Mouse (Mus musculus) erythroblast, embryonic 14.5 days (primary cell): Measurements from ENCODE around the gene Tbl1xr1. TPM values are rescaled to one million over a fixed set of nuclear protein-coding genes. Genes with fewer than 3 reads are reported as not detected.

Experiments used
- H3K27me3 ChIP-seq: 2 replicates; pipeline ENCODE4 v1.6.1; 2012; ENCODE audit warnings: inconsistent platforms; ENCODE audit not compliant: control insufficient read depth
- H3K36me3 ChIP-seq: 2 replicates; pipeline ENCODE4 v1.6.1; 2012; ENCODE audit warnings: mild to moderate bottlenecking, inconsistent platforms; ENCODE audit not compliant: control insufficient read depth
- H3K4me1 ChIP-seq: 2 replicates; pipeline ENCODE4 v1.6.1; 2012; ENCODE audit warnings: inconsistent platforms; ENCODE audit not compliant: control insufficient read depth
- H3K4me3 ChIP-seq: replicated peaks from 2 replicates; pipeline ENCODE3; 2012; ENCODE audit warnings: moderate library complexity, mild to moderate bottlenecking, inconsistent platforms
- H3K9me3 ChIP-seq: 2 replicates; pipeline ENCODE4 v1.6.1; 2012; ENCODE audit warnings: low read length, inconsistent platforms, mixed read lengths; ENCODE audit not compliant: control insufficient read depth
- GATA1 ChIP-seq: IDR thresholded peaks from 2 replicates; pipeline ENCODE4 v1.6.1; 2012; ENCODE audit warnings: low read length, inconsistent platforms, mixed read lengths
- TAL1 ChIP-seq: IDR thresholded peaks from 3 replicates; pipeline ENCODE4 v1.6.1; 2012; ENCODE audit warnings: low read length, inconsistent platforms, mixed read lengths
- polyA plus RNA-seq: library from polyadenylated mRNA; stranded (reverse); fragments of >175 nt; gene quantifications from 2 replicates; pipeline ENCODE4 v1.2.3, GENCODE M21; 2012

Tbl1xr1 gene
- polyA plus RNA-seq, 1 experiment = 0.53 TPM

- Histone ChIP-seq H3K9me3 (no peaks in the 10 kb centered on the region), H3K36me3 (peaks cover 4% of the 10 kb centered on the region; the same call in 1 of the 2 replicates), H3K27me3 (no peaks in the 10 kb centered on the region), H3K4me1 (no peaks in the 10 kb centered on the region), H3K4me3 (no peak overlapping the region)
- TF ChIP-seq GATA1 = no peak
- no peak for TF ChIP-seq TAL1
These were observed 31.6 kb downstream of the Tbl1xr1 start for GRCm38 (mm10) chr3:22108013-22108412.

GRCm38 (mm10) chr3:22109651-22110050 lies 33.2 kb downstream of the Tbl1xr1 start:
- H3K36me3 ChIP-seq = peaks cover 4% of the 10 kb centered on the region; the same call in 1 of the 2 replicates
- no peaks in the 10 kb centered on the region for H3K27me3 ChIP-seq
- H3K4me3 ChIP-seq = no peak overlapping the region
- TF ChIP-seq GATA1 = no peak
- TF ChIP-seq TAL1 = no peak
- H3K4me1 ChIP-seq = no peaks in the 10 kb centered on the region
- H3K9me3 ChIP-seq = no peaks in the 10 kb centered on the region

GRCm38 (mm10) chr3:22113773-22114172 lies 37.3 kb downstream of the Tbl1xr1 start:
- no peak overlapping the region for H3K4me3 ChIP-seq
- no peaks in the 10 kb centered on the region for H3K27me3 ChIP-seq
- no peaks in the 10 kb centered on the region; the same call in 1 of the 2 replicates for H3K36me3 ChIP-seq
- TF ChIP-seq GATA1 = no peak
- TF ChIP-seq TAL1 = no peak
- H3K9me3 ChIP-seq = no peaks in the 10 kb centered on the region
- 0 out of 2 replicates have a peak, but pooled peaks cover 2% of the 10 kb centered on the region for H3K4me1 ChIP-seq

- Histone ChIP-seq H3K4me3 (no peak overlapping the region), H3K36me3 (no peaks in the 10 kb centered on the region), H3K27me3 (no peaks in the 10 kb centered on the region), H3K9me3 (no peaks in the 10 kb centered on the region), H3K4me1 (peaks cover 2% of the 10 kb centered on the region; the same call in 1 of the 2 replicates)
- TF ChIP-seq TAL1 (no peak), GATA1 (no peak)
These were observed 38.8 kb downstream of the Tbl1xr1 start for GRCm38 (mm10) chr3:22115221-22115620.

- H3K27me3 ChIP-seq = no peaks in the 10 kb centered on the region
- no peaks in the 10 kb centered on the region for H3K36me3 ChIP-seq
- H3K4me3 ChIP-seq = no peak overlapping the region
- H3K4me1 ChIP-seq = peaks cover 2% of the 10 kb centered on the region; the same call in 1 of the 2 replicates
- no peaks in the 10 kb centered on the region for H3K9me3 ChIP-seq
- TF ChIP-seq GATA1 (no peak), TAL1 (no peak)
These were observed 39.2 kb downstream of the Tbl1xr1 start for GRCm38 (mm10) chr3:22115678-22116077.

- peaks cover 2% of the 10 kb centered on the region; the same call in 1 of the 2 replicates for H3K4me1 ChIP-seq
- no peaks in the 10 kb centered on the region for H3K9me3 ChIP-seq
- H3K4me3 ChIP-seq = no peak overlapping the region
- no peaks in the 10 kb centered on the region for H3K36me3 ChIP-seq
- no peak for TF ChIP-seq TAL1
- H3K27me3 ChIP-seq = no peaks in the 10 kb centered on the region
These were observed 39.7 kb downstream of the Tbl1xr1 start for GRCm38 (mm10) chr3:22116188-22116587.

GRCm38 (mm10) chr3:22121741-22122140 lies 45.3 kb downstream of the Tbl1xr1 start:
- Histone ChIP-seq H3K4me3 (no peak overlapping the region), H3K27me3 (no peaks in the 10 kb centered on the region), H3K9me3 (no peaks in the 10 kb centered on the region), H3K4me1 (peaks cover 14% of the 10 kb centered on the region), H3K36me3 (no peaks in the 10 kb centered on the region)
- no peak for TF ChIP-seq GATA1
- no peak for TF ChIP-seq TAL1

- peaks cover 14% of the 10 kb centered on the region for H3K4me1 ChIP-seq
- no peaks in the 10 kb centered on the region for H3K9me3 ChIP-seq
- H3K27me3 ChIP-seq = no peaks in the 10 kb centered on the region
- TF ChIP-seq GATA1 (no peak), TAL1 (no peak)
- H3K36me3 ChIP-seq = no peaks in the 10 kb centered on the region
- H3K4me3 ChIP-seq = no peak overlapping the region
These were observed 46.7 kb downstream of the Tbl1xr1 start for GRCm38 (mm10) chr3:22123145-22123544.

- peaks cover 15% of the 10 kb centered on the region for H3K4me1 ChIP-seq
- no peak for TF ChIP-seq TAL1
- TF ChIP-seq GATA1 = no peak
- no peaks in the 10 kb centered on the region for H3K36me3 ChIP-seq
- H3K27me3 ChIP-seq = no peaks in the 10 kb centered on the region
- no peaks in the 10 kb centered on the region for H3K9me3 ChIP-seq
- H3K4me3 ChIP-seq = no peak overlapping the region
These were observed 49.9 kb downstream of the Tbl1xr1 start for GRCm38 (mm10) chr3:22126251-22126826.

- no peak overlapping the region for H3K4me3 ChIP-seq
- TF ChIP-seq GATA1 = no peak
- no peak for TF ChIP-seq TAL1
- peaks cover 5% of the 10 kb centered on the region for H3K4me1 ChIP-seq
- no peaks in the 10 kb centered on the region; the same call in 1 of the 2 replicates for H3K36me3 ChIP-seq
- no peaks in the 10 kb centered on the region for H3K27me3 ChIP-seq
- H3K9me3 ChIP-seq = no peaks in the 10 kb centered on the region
These were observed 54.8 kb downstream of the Tbl1xr1 start for GRCm38 (mm10) chr3:22131277-22131676.
